Mouse (Mus musculus): ENCODE results near the gene Rnf6. TPM values are rescaled to one million over a fixed set of nuclear protein-coding genes. Genes with fewer than 3 reads are reported as not detected.

Rnf6 gene
- total and polyA plus RNA-seq, 2 experiments = 12.5 to 29.4 TPM

GRCm38 (mm10) chr5:146246386-146246785 lies 25.0 kb upstream of the Rnf6 start:
- Histone ChIP-seq H3K79me2 (ENCODE audit: control insufficient read depth, insufficient read depth, low read length) (peaks cover 48% of the 10 kb centered on the region), H3K4me1 (ENCODE audit: control insufficient read depth, insufficient read depth, low read length) (peaks cover 30% of the 10 kb centered on the region), H3K9ac (ENCODE audit: low read depth, low read length) (no peak overlapping the region), H3K27ac (replicated peaks; ENCODE audit: insufficient read depth, low read depth, low read length) (no peak overlapping the region), H3K4me3 (ENCODE audit: insufficient read depth, low read depth, low read length) (no peak overlapping the region), H3K27me3 (ENCODE audit: control insufficient read depth, insufficient read depth, low read length) (no peaks in the 10 kb centered on the region), H3K36me3 (ENCODE audit: control insufficient read depth, insufficient read depth, low read length) (no peaks in the 10 kb centered on the region)
- no peak for DNase-seq (ENCODE audit: extremely low read depth, low read depth, low spot score)
- TF ChIP-seq POLR2A (IDR thresholded peaks at IDR 0.05; ENCODE audit: extremely low read depth, insufficient read depth, low read length) (no peak), CTCF (IDR thresholded peaks at IDR 0.05; ENCODE audit: low read depth, low read length) (no peak)
- WGBS = 94% methylated on average over 1 of the region's 1 CpGs

- WGBS = 49% methylated on average over 7 of the region's 7 CpGs
- TF ChIP-seq POLR2A (IDR thresholded peaks at IDR 0.05; ENCODE audit: extremely low read depth, insufficient read depth, low read length) (no peak), CTCF (IDR thresholded peaks at IDR 0.05; ENCODE audit: low read depth, low read length) (no peak)
- peak; percentile 93 for DNase-seq (ENCODE audit: extremely low read depth, low read depth, low spot score)
- Histone ChIP-seq H3K4me1 (ENCODE audit: control insufficient read depth, insufficient read depth, low read length) (peaks cover 32% of the 10 kb centered on the region), H3K4me3 (ENCODE audit: insufficient read depth, low read depth, low read length) (no peak overlapping the region), H3K27me3 (ENCODE audit: control insufficient read depth, insufficient read depth, low read length) (no peaks in the 10 kb centered on the region), H3K9ac (ENCODE audit: low read depth, low read length) (no peak overlapping the region), H3K27ac (replicated peaks; ENCODE audit: insufficient read depth, low read depth, low read length) (peak overlapping the region; percentile 28; the same call in 1 of the 2 replicates), H3K79me2 (ENCODE audit: control insufficient read depth, insufficient read depth, low read length) (peaks cover 51% of the 10 kb centered on the region), H3K36me3 (ENCODE audit: control insufficient read depth, insufficient read depth, low read length) (no peaks in the 10 kb centered on the region)
Observed at GRCm38 (mm10) chr5:146245646-146246370, 24.5 kb upstream of the Rnf6 start.

- TF ChIP-seq CTCF (IDR thresholded peaks at IDR 0.05; ENCODE audit: low read depth, low read length) (no peak), POLR2A (IDR thresholded peaks at IDR 0.05; ENCODE audit: extremely low read depth, insufficient read depth, low read length) (no peak)
- no peak for DNase-seq (ENCODE audit: extremely low read depth, low read depth, low spot score)
- Histone ChIP-seq H3K79me2 (ENCODE audit: control insufficient read depth, insufficient read depth, low read length) (peaks cover 50% of the 10 kb centered on the region), H3K36me3 (ENCODE audit: control insufficient read depth, insufficient read depth, low read length) (no peaks in the 10 kb centered on the region), H3K27me3 (ENCODE audit: control insufficient read depth, insufficient read depth, low read length) (no peaks in the 10 kb centered on the region), H3K4me3 (ENCODE audit: insufficient read depth, low read depth, low read length) (no peak overlapping the region), H3K9ac (ENCODE audit: low read depth, low read length) (no peak overlapping the region), H3K4me1 (ENCODE audit: control insufficient read depth, insufficient read depth, low read length) (peaks cover 36% of the 10 kb centered on the region), H3K27ac (replicated peaks; ENCODE audit: insufficient read depth, low read depth, low read length) (no peak overlapping the region)
- 80% methylated on average over 4 of the region's 4 CpGs for WGBS
Observed at GRCm38 (mm10) chr5:146245193-146245592, 23.8 kb upstream of the Rnf6 start.

- WGBS = 48% methylated on average over 3 of the region's 3 CpGs
- Histone ChIP-seq H3K4me3 (ENCODE audit: insufficient read depth, low read depth, low read length) (no peak overlapping the region), H3K79me2 (ENCODE audit: control insufficient read depth, insufficient read depth, low read length) (peaks cover 58% of the 10 kb centered on the region), H3K4me1 (ENCODE audit: control insufficient read depth, insufficient read depth, low read length) (peaks cover 34% of the 10 kb centered on the region), H3K27me3 (ENCODE audit: control insufficient read depth, insufficient read depth, low read length) (no peaks in the 10 kb centered on the region), H3K9ac (ENCODE audit: low read depth, low read length) (no peak overlapping the region), H3K36me3 (ENCODE audit: control insufficient read depth, insufficient read depth, low read length) (no peaks in the 10 kb centered on the region), H3K27ac (replicated peaks; ENCODE audit: insufficient read depth, low read depth, low read length) (peak overlapping the region; percentile 41)
- DNase-seq (ENCODE audit: extremely low read depth, low read depth, low spot score) = peak; percentile 72
- TF ChIP-seq CTCF (IDR thresholded peaks at IDR 0.05; ENCODE audit: low read depth, low read length) = no peak
- no peak for TF ChIP-seq POLR2A (IDR thresholded peaks at IDR 0.05; ENCODE audit: extremely low read depth, insufficient read depth, low read length)
Observed at GRCm38 (mm10) chr5:146241202-146241601, 19.8 kb upstream of the Rnf6 start.

- DNase-seq (ENCODE audit: extremely low read depth, low read depth, low spot score) = peak; percentile 67
- 20% methylated on average over 2 of the region's 2 CpGs for WGBS
- Histone ChIP-seq H3K79me2 (ENCODE audit: control insufficient read depth, insufficient read depth, low read length) (peaks cover 59% of the 10 kb centered on the region), H3K27me3 (ENCODE audit: control insufficient read depth, insufficient read depth, low read length) (no peaks in the 10 kb centered on the region), H3K4me3 (ENCODE audit: insufficient read depth, low read depth, low read length) (no peak overlapping the region), H3K27ac (replicated peaks; ENCODE audit: insufficient read depth, low read depth, low read length) (no peak overlapping the region), H3K4me1 (ENCODE audit: control insufficient read depth, insufficient read depth, low read length) (peaks cover 31% of the 10 kb centered on the region), H3K36me3 (ENCODE audit: control insufficient read depth, insufficient read depth, low read length) (no peaks in the 10 kb centered on the region), H3K9ac (ENCODE audit: low read depth, low read length) (no peak overlapping the region)
- TF ChIP-seq POLR2A (IDR thresholded peaks at IDR 0.05; ENCODE audit: extremely low read depth, insufficient read depth, low read length) (no peak), CTCF (IDR thresholded peaks at IDR 0.05; ENCODE audit: low read depth, low read length) (no peak)
Observed at GRCm38 (mm10) chr5:146240771-146241170, 19.4 kb upstream of the Rnf6 start.

- 81% methylated on average over 10 of the region's 10 CpGs for WGBS
Observed at GRCm38 (mm10) chr5:146238274-146238673, 16.9 kb upstream of the Rnf6 start.

More at GRCm38 (mm10) chr5:146238274-146238673, 16.9 kb upstream of the Rnf6 start:
- H3K27ac ChIP-seq (replicated peaks; ENCODE audit: insufficient read depth, low read depth, low read length) = no peak overlapping the region
- no peak overlapping the region for H3K9ac ChIP-seq (ENCODE audit: low read depth, low read length)
- H3K4me1 ChIP-seq (ENCODE audit: control insufficient read depth, insufficient read depth, low read length) = peaks cover 34% of the 10 kb centered on the region
- TF ChIP-seq CTCF (IDR thresholded peaks at IDR 0.05; ENCODE audit: low read depth, low read length) (no peak), POLR2A (IDR thresholded peaks at IDR 0.05; ENCODE audit: extremely low read depth, insufficient read depth, low read length) (no peak)
- no peaks in the 10 kb centered on the region for H3K27me3 ChIP-seq (ENCODE audit: control insufficient read depth, insufficient read depth, low read length)
- peaks cover 52% of the 10 kb centered on the region for H3K79me2 ChIP-seq (ENCODE audit: control insufficient read depth, insufficient read depth, low read length)
- no peaks in the 10 kb centered on the region for H3K36me3 ChIP-seq (ENCODE audit: control insufficient read depth, insufficient read depth, low read length)
- no peak for DNase-seq (ENCODE audit: extremely low read depth, low read depth, low spot score)
- no peak overlapping the region for H3K4me3 ChIP-seq (ENCODE audit: insufficient read depth, low read depth, low read length)
